Mouse (Mus musculus) lung, postnatal 0 days (tissue): Measurements from ENCODE around the gene Galnt9.

Source experiments
- CTCF ChIP-seq: IDR thresholded peaks from 2 replicates; pipeline ENCODE4 v1.5.1; 2016; ENCODE audit warnings: antibody characterized with exemption, mild to moderate bottlenecking
- EP300 ChIP-seq: IDR thresholded peaks from 2 replicates; pipeline ENCODE4 v1.6.1; 2016; ENCODE audit warnings: antibody characterized with exemption, mild to moderate bottlenecking, control low read depth

DNA sequence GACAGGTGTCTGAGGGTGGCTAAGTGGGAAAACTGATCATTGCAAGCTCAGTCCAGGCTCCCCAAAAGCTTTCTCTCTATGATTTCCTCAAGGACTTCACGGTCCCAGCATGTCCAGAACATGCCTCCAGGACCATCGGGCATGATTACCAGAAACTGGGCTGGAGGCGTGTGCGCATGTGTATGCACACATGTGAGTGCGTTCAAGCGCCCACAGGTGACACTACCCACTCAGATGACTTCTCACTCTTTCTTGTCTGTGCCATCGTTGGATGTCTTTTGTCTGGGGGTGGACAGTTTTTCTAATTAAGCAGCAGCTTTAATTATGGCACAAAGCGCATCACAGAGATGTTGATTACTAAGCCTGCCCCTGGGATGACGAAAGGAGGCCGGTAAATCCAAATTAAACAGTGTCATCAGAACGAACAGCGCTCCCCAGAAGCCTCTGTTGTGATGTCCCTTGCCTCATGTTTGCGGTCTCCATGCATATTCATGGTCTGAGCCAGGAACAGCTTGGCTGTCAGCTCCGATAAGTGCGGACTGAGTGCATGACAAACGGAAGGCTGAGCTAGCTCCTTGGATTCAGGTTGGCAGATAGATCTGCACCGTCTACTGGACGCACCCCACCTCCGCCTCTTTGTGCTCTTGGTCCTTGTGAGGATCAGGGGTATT lies 36.5 kb downstream of the Galnt9 start:
- no peak for TF ChIP-seq CTCF
- TF ChIP-seq EP300: no peak
